Comparison of ENCODE assay signal across 8 mouse cellular contexts in the genomic region with DNA sequence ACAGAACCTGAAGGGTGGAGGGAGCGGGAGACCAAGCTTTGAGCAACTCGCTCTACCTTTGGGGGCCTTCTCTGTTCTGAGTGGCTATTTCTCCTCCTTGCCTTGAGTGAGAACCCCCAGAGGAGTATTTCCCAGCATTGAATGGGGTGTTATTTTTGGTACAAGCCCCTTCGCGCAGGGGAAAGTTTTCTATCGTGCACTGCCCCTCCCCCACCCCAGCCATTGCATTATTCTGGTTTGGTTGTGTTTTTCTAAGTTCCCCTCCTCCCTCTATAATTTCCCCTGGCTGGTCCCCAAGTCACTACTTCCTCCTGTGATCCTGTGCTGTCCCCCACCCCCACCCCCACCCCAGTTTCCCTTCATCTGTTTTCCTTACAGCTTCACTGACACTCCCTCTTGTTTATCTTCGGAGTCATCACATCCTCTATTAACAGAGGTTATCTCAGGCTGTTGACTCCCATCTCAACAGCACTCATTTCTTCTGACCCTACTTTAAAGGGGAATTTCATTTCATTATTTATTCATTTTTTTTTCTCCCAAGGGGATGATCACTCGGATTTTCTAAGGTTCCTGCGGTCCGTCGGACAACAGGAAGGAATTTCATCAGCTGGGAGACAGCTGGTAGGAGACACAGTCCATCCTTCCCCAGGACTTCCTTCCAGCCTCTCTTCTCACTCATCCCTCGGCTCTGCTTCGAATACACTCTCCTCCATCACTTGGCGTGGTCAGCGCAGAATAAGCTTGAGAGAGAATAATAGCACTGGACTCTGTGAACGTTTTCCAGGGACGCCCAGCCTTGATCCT. TPM values are rescaled to one million over a fixed set of nuclear protein-coding genes. Genes with fewer than 3 reads are reported as not detected.
DNase-seq lines count a peak whose midpoint lies in the region; ATAC-seq and TF ChIP-seq lines count a peak whose summit lies in the region.

No protein-coding gene starts in this region.

- no peak overlapping the region for H3ac ChIP-seq in myocyte (ENCODE audit: control insufficient read depth, insufficient read length)

- H3K27me3 ChIP-seq in heart, embryonic 13.5 days (replicated peaks), result no peaks in the 10 kb centered on the region
- H3K27me3 ChIP-seq in myocyte (ENCODE audit: control insufficient read depth, insufficient read depth, insufficient read length), result no peaks in the 10 kb centered on the region
- no peaks in the 10 kb centered on the region for H3K27me3 ChIP-seq in hindbrain, embryonic 14.5 days (ENCODE audit: control insufficient read depth, insufficient read depth, low read length)

- no peaks in the 10 kb centered on the region for H3K79me2 ChIP-seq in myocyte (ENCODE audit: control insufficient read depth, insufficient read depth)

- no peak overlapping the region for H3K4me3 ChIP-seq in heart, embryonic 13.5 days
- no peak overlapping the region for H3K4me3 ChIP-seq in myocyte
- no peak overlapping the region for H3K4me3 ChIP-seq in hindbrain, embryonic 14.5 days (replicated peaks; ENCODE audit: low read length)

- H3K9me3 ChIP-seq in heart, embryonic 13.5 days, result no peaks in the 10 kb centered on the region
- no peaks in the 10 kb centered on the region for H3K9me3 ChIP-seq in hindbrain, embryonic 14.5 days (ENCODE audit: control insufficient read depth, low read length)

- peak; percentile 60 for DNase-seq in layer of hippocampus, adult 9-11 months
- DNase-seq in layer of hippocampus, adult 8-10 months (ENCODE audit: low spot score in 2 of 2), result no peak
- DNase-seq in kidney, postnatal 36 days, result peak; percentile 46 to 70
- no peak for DNase-seq in frontal cortex, postnatal 25 days (ENCODE audit: low spot score in 2 of 2)
- no peak for DNase-seq in hindbrain, embryonic 14.5 days (ENCODE audit: low spot score)
- no peak for DNase-seq in urinary bladder, postnatal 14 days (ENCODE audit: low spot score)

- peak overlapping the region; percentile 16; the same call in 1 of the 2 replicates for H3K27ac ChIP-seq in heart, embryonic 13.5 days (replicated peaks)
- no peak overlapping the region for H3K27ac ChIP-seq in hindbrain, embryonic 14.5 days

- 34% methylated on average over 16 of the region's 16 CpGs for WGBS in heart, embryonic 13.5 days
- 61% methylated on average over 16 of the region's 16 CpGs for WGBS in hindbrain, embryonic 14.5 days

- no peak for TF ChIP-seq POLR2A in myocyte (IDR thresholded peaks at IDR 0.05; ENCODE audit: insufficient read length, low read depth)

- no peak for ATAC-seq in heart, embryonic 13.5 days (ENCODE audit: extremely low read depth, insufficient number of reproducible peaks, low FRiP score, low TSS enrichment)
- no peak for ATAC-seq in hindbrain, embryonic 14.5 days (ENCODE audit: low FRiP score)

- no peaks in the 10 kb centered on the region for H3K36me3 ChIP-seq in heart, embryonic 13.5 days
- no peaks in the 10 kb centered on the region for H3K36me3 ChIP-seq in myocyte (ENCODE audit: control insufficient read depth, insufficient read depth)
- no peaks in the 10 kb centered on the region for H3K36me3 ChIP-seq in hindbrain, embryonic 14.5 days (replicated peaks; ENCODE audit: control insufficient read depth, insufficient read depth)

- H3K9ac ChIP-seq in heart, embryonic 13.5 days, result no peak overlapping the region
- H3K9ac ChIP-seq in hindbrain, embryonic 14.5 days, result no peak overlapping the region

- H3K4me1 ChIP-seq in heart, embryonic 13.5 days, result peaks cover 24% of the 10 kb centered on the region
- no peaks in the 10 kb centered on the region for H3K4me1 ChIP-seq in hindbrain, embryonic 14.5 days (replicated peaks; ENCODE audit: control insufficient read depth, insufficient read depth, low read length)

- peak overlapping the region; percentile 41 for H3K4me2 ChIP-seq in heart, embryonic 13.5 days
- no peak overlapping the region for H3K4me2 ChIP-seq in myocyte (ENCODE audit: low read depth)
- H3K4me2 ChIP-seq in hindbrain, embryonic 14.5 days (replicated peaks), result no peak overlapping the region

TF ChIP-seq in myocyte, 11 proteins besides CTCF, POLR2A, EP300 and RAD21:
- peak in 2 of 3 experiments; percentile 37 to 38 for TF ChIP-seq MYOD1 (IDR thresholded peaks at IDR 0.05; ENCODE audit: control insufficient read depth in 1 of 3, insufficient read length in 2 of 3, low read depth in 2 of 3)
- TF ChIP-seq POLR2AphosphoS2 (IDR thresholded peaks at IDR 0.05; ENCODE audit: insufficient read length, low read depth), result no peak
- TF ChIP-seq TCF12 (IDR thresholded peaks at IDR 0.05; ENCODE audit: insufficient read depth, poor library complexity, severe bottlenecking), result no peak
- no peak for TF ChIP-seq SRF (IDR thresholded peaks at IDR 0.05; ENCODE audit: control insufficient read depth, insufficient read length, low read depth)
- TF ChIP-seq E2F4 (IDR thresholded peaks at IDR 0.05; ENCODE audit: insufficient read depth), result no peak

RNA-seq across cellular contexts. Expression of gene Dyrk2, which starts 58.9 kb away (rescaled TPM):
- total RNA-seq in layer of hippocampus, adult 8-10 months (2022), result 10 to 100 TPM; 43.8 to 52.1 (median 48.6) TPM
- 8.4 and 9.2 TPM in 2 replicates for polyA plus RNA-seq in heart, embryonic 13.5 days (2015; fragmentation: Nextera tagmentation; extraction: Ambion mirVana)
- polyA plus RNA-seq in myocyte (2012; fragmentation: generic; extraction: Trizol), result 24.2 TPM
- polyA plus RNA-seq in hindbrain, embryonic 14.5 days (2014; fragmentation: Nextera tagmentation; extraction: Ambion mirVana), result 14.6 and 16.0 TPM in 2 replicates

Comparison
In these comparisons a context has a peak if more than half of its experiments do, and no peak if none do; other contexts are left out.
1. DNase-seq: peak in layer of hippocampus, adult 9-11 months (single experiment) and kidney, postnatal 36 days (2 of 2); none in layer of hippocampus, adult 8-10 months (0 of 2), frontal cortex, postnatal 25 days (0 of 2), hindbrain, embryonic 14.5 days (single experiment) and urinary bladder, postnatal 14 days (single experiment).